Comparison of ENCODE assay signal across 20 mouse cellular contexts in genomic region chr4:133178305-133178704, GRCm38 (mm10). TPM values are rescaled to one million over a fixed set of nuclear protein-coding genes. Genes with fewer than 3 reads are reported as not detected.
DNase-seq lines count a peak whose midpoint lies in the region; ATAC-seq and TF ChIP-seq lines count a peak whose summit lies in the region.
"Had no signal": no experiment of that assay in that cellular context is flagged by ENCODE, and none has a peak within 500 bp of the region (broad histone marks: within the 10 kb centered on the region; RNA-seq: fewer than 3 reads in every experiment).

No protein-coding gene starts in this region.

- TF ChIP-seq CTCF in layer of hippocampus, adult 2 months (conservative IDR thresholded peaks at IDR 0.05) = no peak
- TF ChIP-seq CTCF in small intestine, adult 2 months (IDR thresholded peaks at IDR 0.05; ENCODE audit: extremely low read depth, insufficient read length, insufficient replicate concordance, low read depth, low read length) = no peak

- TF ChIP-seq POLR2A in small intestine, adult 2 months (IDR thresholded peaks at IDR 0.05; ENCODE audit: low read depth, low read length) = no peak

- WGBS in liver, embryonic 13.5 days (ENCODE audit: insufficient replicate concordance) = 26% methylated on average over 5 of the region's 5 CpGs
- 25% methylated on average over 5 of the region's 5 CpGs for WGBS in small intestine, adult 2 months

- peaks cover 63% of the 10 kb centered on the region for H3K4me1 ChIP-seq in liver, embryonic 13.5 days (replicated peaks)
- H3K4me1 ChIP-seq in small intestine, adult 2 months (ENCODE audit: control insufficient read depth, insufficient read depth, insufficient read length, low read length) = peaks cover 38% of the 10 kb centered on the region

- H3K9me3 ChIP-seq in liver, embryonic 13.5 days (replicated peaks) = no peaks in the 10 kb centered on the region
- H3K9me3 ChIP-seq: forebrain, embryonic 13.5 days; hindbrain, embryonic 10.5 days; limb, embryonic 13.5 days; neural tube, embryonic 13.5 days had no signal

- DNase-seq in layer of hippocampus, adult 2 months (ENCODE audit: low spot score in 2 of 2) = no peak
- DNase-seq in layer of hippocampus, adult 9-10 months (ENCODE audit: low spot score) = no peak
- peak; percentile 16 for DNase-seq in c-Kit-positive CD71-positive TER-119-positive erythroid progenitor cells, embryonic 14.5 days (ENCODE audit: low spot score)
- DNase-seq in liver, embryonic 13.5 days = no peak
- DNase-seq in lung, postnatal 25 days (ENCODE audit: low spot score) = no peak
- no peak for DNase-seq in embryo, embryonic 10 days (ENCODE audit: low spot score)
- DNase-seq: adrenal gland, postnatal 14 days; B cell, adult 2 months; cerebellum, adult 9-11 months; right cerebral cortex, postnatal 14 days; thymus, postnatal 36 days had no signal

- peak overlapping the region; percentile 44 for H3K9ac ChIP-seq in liver, embryonic 13.5 days
- H3K9ac ChIP-seq: forebrain, embryonic 13.5 days; limb, embryonic 13.5 days had no signal

- ATAC-seq in liver, embryonic 13.5 days (ENCODE audit: low read depth) = peak; percentile 80
- ATAC-seq: activated CD4-positive, CD25-positive, alpha-beta regulatory T cell, adult 4 months; forebrain, embryonic 13.5 days; inflammation-experienced regulatory T-cells, adult 6 months; Patski had no signal

- no peak overlapping the region for H3K4me3 ChIP-seq in layer of hippocampus, adult 2 months
- H3K4me3 ChIP-seq in liver, embryonic 13.5 days (replicated peaks) = no peak overlapping the region
- H3K4me3 ChIP-seq in small intestine, adult 2 months (ENCODE audit: low read depth, low read length) = no peak overlapping the region
- H3K4me3 ChIP-seq: forebrain, embryonic 13.5 days; hindbrain, embryonic 10.5 days; left cerebral cortex, adult 2 months; limb, embryonic 13.5 days; neural tube, embryonic 13.5 days had no signal

- peaks cover 52% of the 10 kb centered on the region for H3K36me3 ChIP-seq in liver, embryonic 13.5 days
- peaks cover 32% of the 10 kb centered on the region for H3K36me3 ChIP-seq in small intestine, adult 2 months (ENCODE audit: control insufficient read depth, insufficient read depth, low read length)

- H3K4me2 ChIP-seq in liver, embryonic 13.5 days = peak overlapping the region; percentile 43
- H3K4me2 ChIP-seq: forebrain, embryonic 13.5 days; limb, embryonic 13.5 days; neural tube, embryonic 13.5 days had no signal

- no peaks in the 10 kb centered on the region for H3K27me3 ChIP-seq in liver, embryonic 13.5 days
- no peaks in the 10 kb centered on the region for H3K27me3 ChIP-seq in small intestine, adult 2 months (ENCODE audit: control insufficient read depth, insufficient read depth, low read length)
- H3K27me3 ChIP-seq: forebrain, embryonic 13.5 days; limb, embryonic 13.5 days; neural tube, embryonic 13.5 days; Patski had no signal

- H3K27ac ChIP-seq in layer of hippocampus, adult 2 months = peak overlapping the region; percentile 32; the same call in 1 of the 2 replicates
- H3K27ac ChIP-seq in liver, embryonic 13.5 days = peak overlapping the region; percentile 81
- H3K27ac ChIP-seq in small intestine, adult 2 months (ENCODE audit: insufficient read depth, low read depth, low read length) = peak overlapping the region; percentile 75
- H3K27ac ChIP-seq: limb, embryonic 13.5 days had no signal

RNA-seq across cellular contexts. Expression of gene Cd164l2, which starts 33.6 kb away (rescaled TPM):
- 1 to 10 TPM; 2.3 to 4.2 TPM for total RNA-seq in layer of hippocampus, adult 2 months (2021)
- 0.20 TPM in 1 of 2 replicates, not detected in the other for polyA plus RNA-seq in liver, embryonic 13.5 days (2015; fragmentation: Nextera tagmentation; extraction: Ambion mirVana)
- 0.61 and 0.93 TPM in 2 replicates for polyA plus RNA-seq in small intestine, adult 2 months (2012; rRNA removed)
- polyA plus RNA-seq: activated CD4-positive, CD25-positive, alpha-beta regulatory T cell, adult 4 months; inflammation-experienced regulatory T-cells, adult 6 months had no signal

RNA-seq across cellular contexts. Expression of gene Gpr3, which starts 34.0 kb away (rescaled TPM):
- 1 to 10 TPM; 5.0 to 5.3 TPM for total RNA-seq in layer of hippocampus, adult 2 months (2021)
- polyA plus RNA-seq in liver, embryonic 13.5 days (2015; fragmentation: Nextera tagmentation; extraction: Ambion mirVana) = not detected in 2 replicates
- polyA plus RNA-seq in small intestine, adult 2 months (2012; rRNA removed) = 0.17 TPM in 1 of 2 replicates, not detected in the other
- polyA plus RNA-seq: activated CD4-positive, CD25-positive, alpha-beta regulatory T cell, adult 4 months; inflammation-experienced regulatory T-cells, adult 6 months had no signal

RNA-seq across cellular contexts. Expression of gene Wasf2, which starts 48.0 kb away (rescaled TPM):
- 10 to 100 TPM; 32.0 to 33.1 TPM for total RNA-seq in layer of hippocampus, adult 2 months (2021)
- 52.3 and 54.0 TPM in 2 replicates for polyA plus RNA-seq in liver, embryonic 13.5 days (2015; fragmentation: Nextera tagmentation; extraction: Ambion mirVana)
- 37.6 and 97.6 TPM in 2 replicates for polyA plus RNA-seq in small intestine, adult 2 months (2012; rRNA removed)
